Mouse (Mus musculus) megakaryocyte progenitor cell, adult 5-6 weeks (primary cell): Measurements from ENCODE around the gene Nme9. TPM values are rescaled to one million over a fixed set of nuclear protein-coding genes. Genes with fewer than 3 reads are reported as not detected.

Experiments
- ATAC-seq: replicated peaks from 2 replicates; pipeline ENCODE4 v1.8.0; 2016; ENCODE audit warnings: mild to moderate bottlenecking, moderate TSS enrichment, inconsistent platforms; ENCODE audit not compliant: poor library complexity
- total RNA-seq, 2 experiments: library from RNA; stranded (forward) in 1 of 2; stranded (reverse) in 1 of 2; fragments of 157-497, 149-512 nt in 1 of 2; fragments of 200-1000 nt in 1 of 2; gene quantifications; 2 replicates each; pipeline versions ENCODE4 v1.2.3 to v1.2.4; 2015 to 2017

The Nme9 gene
- total RNA-seq (2015), result not detected in 2 replicates
- not detected in 2 replicates for total RNA-seq (2017)

- ATAC-seq, result no peak
Measured at GRCm38 (mm10) chr9:99451161-99451560, at the start of gene Nme9. Nme9 (plus strand) TSS chr9:99451475.

DNA sequence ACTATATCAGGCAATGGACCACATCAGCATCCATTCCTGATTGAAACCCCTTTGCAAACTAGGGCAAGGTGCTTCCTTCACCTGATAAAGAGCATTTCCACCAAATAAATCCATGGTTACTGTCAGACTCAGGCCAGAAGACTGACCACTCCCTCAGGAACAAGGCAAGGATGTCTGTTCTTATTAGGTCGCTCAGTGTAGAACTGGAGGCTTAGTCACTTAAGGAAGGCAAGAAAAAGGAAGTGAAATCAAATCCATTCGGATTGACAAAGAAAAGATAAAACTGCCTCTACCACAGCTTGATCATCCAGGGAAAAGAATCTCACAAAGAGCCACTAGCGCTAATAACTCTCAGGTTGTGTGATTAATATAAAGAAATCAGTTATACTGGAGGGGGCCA is 42.0 kb upstream of the Nme9 start:
- ATAC-seq, result peak; percentile 62

DNA sequence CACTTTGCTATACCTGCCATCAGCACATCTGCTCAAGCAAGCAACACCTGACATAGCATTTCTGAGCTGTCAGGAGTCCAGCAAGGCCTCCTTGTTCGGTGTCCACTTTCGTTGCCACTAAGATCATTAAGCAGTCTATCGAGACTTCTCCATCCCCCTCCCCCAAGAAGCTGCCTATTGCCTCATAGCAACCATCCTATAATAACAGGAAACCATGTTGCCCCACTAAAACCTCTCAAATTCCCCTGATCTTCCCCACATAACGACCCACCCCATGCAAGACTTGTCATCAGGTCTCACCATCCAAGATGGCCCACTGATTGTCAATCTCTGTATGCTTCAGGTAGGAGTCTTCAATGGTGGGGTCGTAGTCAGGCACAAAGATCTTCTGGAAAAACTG is 40.2 kb upstream of the Nme9 start:
- peak; percentile 61 for ATAC-seq

DNA sequence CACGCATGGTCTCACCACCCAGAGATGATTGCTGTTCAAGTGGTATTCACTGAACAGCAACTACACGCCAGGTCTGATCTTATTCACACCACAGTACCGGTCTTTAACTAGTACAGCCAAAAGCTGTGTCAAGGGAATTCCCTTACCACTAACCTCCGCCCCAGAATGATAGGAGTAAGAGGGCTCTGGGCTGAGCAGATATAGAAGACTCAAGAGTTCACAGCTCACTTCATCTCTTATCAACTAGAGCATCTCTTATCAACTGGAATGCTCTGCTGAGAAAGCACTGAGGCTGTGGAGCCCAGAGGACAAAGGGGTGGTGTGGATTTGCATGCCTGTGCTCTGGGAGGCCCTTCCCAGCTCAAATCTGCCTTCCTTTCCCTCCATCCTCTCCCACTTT is 39.5 kb upstream of the Nme9 start:
- ATAC-seq, result no peak

DNA sequence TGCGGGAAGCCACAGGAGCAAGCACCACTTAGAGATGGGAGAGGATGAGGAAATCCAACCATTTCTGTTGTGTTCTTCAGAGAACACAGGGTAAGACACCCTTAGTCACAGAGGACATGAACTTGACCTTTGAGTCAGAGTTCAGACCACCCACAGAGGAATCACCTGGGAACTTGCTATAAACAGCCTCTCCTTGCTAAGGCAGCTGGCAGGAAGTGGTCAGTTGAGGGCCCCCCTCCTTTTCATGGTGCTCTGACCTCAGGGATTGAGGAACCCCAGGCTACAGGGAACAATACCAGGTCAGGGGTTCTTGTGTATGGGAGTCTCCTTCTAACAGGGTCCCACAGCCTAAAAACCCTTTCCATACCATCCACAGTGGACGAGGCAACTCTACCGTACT is 34.5 kb upstream of the Nme9 start:
- ATAC-seq, result peak; percentile 68

GRCm38 (mm10) chr9:99417288-99417846 is 33.9 kb upstream of the Nme9 start:
- ATAC-seq, result 0 out of 2 replicates have a peak, but pooled peaks have one; percentile 8

GRCm38 (mm10) chr9:99418377-99418776 is 32.9 kb upstream of the Nme9 start:
- no peak for ATAC-seq

DNA sequence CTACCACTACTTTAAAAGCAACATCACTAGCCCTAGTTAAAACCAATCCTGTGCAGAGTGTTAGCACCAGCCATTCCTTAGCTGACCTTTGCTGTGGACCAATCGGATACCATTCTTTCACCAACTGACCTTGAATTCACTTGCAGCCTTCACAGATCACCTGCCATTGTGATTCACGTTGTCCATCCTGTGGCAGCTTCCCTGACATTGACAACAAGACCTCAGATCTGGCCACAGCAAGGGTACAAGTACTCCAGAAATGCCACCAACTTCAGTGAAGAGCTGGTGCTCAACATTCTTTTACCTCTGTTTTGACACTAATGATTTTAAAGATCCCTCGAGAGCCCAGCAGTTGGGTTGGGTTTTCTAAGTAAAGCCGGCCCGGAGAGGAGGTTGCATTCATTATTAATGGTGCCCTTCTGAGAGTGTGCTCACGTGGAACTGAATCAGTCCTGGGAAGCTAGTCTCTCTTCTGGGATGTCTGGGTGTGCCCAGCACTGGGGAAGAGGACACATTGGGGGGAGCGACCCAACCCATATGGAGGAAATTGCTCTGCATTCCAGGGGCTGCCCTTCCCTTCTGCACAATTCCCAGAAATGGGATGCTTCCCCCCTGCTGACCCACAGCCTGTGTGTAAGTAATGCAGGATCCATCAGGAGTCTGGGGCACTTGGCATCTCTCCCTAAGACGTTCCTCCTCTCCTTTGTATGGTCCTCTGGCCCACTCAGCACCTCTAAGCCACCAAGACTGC is 31.1 kb upstream of the Nme9 start:
- no peak for ATAC-seq

- no peak for ATAC-seq
Measured at GRCm38 (mm10) chr9:99421914-99422313, 29.4 kb upstream of the Nme9 start.

- ATAC-seq, result peak; percentile 87
Measured at GRCm38 (mm10) chr9:99423692-99424573, 27.3 kb upstream of the Nme9 start.

DNA sequence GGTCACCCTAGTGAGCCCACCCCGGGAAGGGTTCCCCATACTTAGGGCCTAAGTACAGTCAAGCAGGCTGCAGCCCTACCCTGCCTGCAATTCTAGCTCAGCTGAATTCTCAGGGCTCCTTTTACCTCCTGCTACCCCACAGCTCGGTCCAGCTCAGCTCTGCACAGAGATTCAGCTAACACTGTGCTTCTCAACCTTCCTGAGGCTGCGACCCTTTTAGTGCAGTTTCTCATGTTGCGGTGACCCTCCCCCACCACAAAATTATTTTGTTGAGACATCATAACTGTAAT is 26.8 kb upstream of the Nme9 start:
- ATAC-seq, result no peak

DNA sequence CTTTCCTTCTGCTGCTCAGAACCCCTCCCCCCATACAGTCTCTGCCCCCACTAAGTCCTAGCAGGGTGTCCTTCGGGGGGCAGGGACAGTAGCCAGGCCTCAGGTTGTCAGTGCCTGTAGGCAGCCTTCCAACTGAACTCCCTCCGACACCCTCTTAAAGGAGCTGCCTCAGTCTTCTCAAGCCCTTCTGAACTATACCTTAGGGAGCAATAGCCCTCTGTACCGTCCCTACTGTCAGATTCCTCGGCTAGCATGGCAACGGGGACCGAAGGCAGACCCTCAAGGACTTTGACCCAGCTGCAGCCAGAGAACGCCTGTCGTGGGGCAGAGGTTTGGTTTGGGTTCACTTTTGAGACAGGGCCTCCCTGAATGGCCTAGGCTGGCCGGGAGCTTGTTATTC is 26.0 kb upstream of the Nme9 start:
- no peak for ATAC-seq

DNA sequence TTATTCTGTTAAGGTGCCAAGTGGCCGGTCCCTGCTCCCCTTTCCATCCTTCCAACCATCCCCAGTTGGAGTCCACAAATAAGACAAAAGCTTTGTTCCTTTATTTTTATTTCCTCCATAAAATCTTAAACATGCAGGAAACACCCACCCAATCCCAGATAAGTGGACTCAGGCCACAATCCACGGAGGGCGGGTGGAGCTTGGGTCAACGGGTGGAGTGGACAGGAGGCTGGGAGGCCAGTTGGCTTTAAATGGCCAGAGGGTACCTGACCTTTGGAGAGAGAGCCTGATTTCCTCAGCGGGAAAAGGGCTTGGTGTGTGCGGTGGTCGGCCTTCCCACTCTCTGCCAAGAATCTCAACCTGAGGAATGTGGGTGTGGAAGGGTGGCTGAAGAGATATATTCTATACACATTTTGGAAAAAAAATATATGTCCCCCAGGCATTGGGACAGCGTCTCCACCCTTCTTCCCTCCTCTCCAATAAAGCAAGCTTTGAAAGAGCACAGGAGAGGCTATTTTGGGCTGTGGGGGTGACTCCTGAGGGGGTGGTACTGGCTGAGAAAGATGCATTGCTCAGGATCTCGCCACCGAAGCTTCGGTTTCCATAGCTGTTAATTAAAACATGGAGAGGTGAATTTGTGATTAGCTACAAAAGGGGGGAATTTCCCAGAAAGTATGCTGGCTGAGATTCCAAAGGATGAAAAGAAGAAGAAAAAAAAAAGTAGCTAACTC is 22.5 kb upstream of the Nme9 start:
- ATAC-seq, result no peak

- ATAC-seq, result no peak
Measured at GRCm38 (mm10) chr9:99429845-99430244, 21.4 kb upstream of the Nme9 start.

DNA sequence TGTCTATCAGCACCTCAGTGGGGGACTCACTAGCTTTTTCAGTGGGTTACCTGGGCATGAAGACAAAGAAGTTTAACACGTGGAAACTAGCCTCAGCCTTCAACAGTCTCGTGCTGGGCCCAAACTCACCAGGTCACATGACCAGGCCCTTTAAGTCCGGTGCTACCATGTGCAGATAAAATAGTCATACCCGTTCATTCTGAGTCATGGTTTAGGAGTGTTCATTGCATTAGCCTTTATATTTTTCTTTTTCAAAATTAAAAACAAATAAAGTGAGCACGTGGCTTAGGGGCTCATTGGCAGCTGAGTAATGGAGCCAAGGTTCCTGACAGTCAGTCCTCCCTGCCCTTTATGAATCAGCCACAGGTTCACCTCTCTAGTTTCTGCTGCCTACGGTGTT is 20.5 kb upstream of the Nme9 start:
- no peak for ATAC-seq

- no peak for ATAC-seq
Measured at GRCm38 (mm10) chr9:99431346-99431745, 19.9 kb upstream of the Nme9 start.

- ATAC-seq, result no peak
Measured at GRCm38 (mm10) chr9:99431963-99432362, 19.3 kb upstream of the Nme9 start.

DNA sequence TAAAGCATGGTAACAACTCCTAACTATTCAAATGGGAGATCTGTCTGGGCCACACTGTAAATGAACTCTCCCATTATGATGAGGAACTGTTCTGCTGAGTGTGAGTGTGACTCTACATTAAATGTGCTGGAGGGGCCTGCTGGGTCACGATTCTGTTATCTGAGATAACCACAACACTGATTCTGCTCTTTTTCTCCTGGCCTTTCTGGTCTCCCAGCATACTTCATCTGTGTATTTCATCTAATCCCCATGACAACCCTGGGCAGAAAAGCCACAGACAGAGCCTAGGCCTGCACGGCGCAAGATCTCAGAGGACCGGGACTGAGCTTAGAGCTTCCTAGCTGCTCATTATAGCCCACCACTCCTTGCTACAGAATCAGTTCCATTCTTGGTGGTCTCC is 18.8 kb upstream of the Nme9 start:
- ATAC-seq, result peak; percentile 76

DNA sequence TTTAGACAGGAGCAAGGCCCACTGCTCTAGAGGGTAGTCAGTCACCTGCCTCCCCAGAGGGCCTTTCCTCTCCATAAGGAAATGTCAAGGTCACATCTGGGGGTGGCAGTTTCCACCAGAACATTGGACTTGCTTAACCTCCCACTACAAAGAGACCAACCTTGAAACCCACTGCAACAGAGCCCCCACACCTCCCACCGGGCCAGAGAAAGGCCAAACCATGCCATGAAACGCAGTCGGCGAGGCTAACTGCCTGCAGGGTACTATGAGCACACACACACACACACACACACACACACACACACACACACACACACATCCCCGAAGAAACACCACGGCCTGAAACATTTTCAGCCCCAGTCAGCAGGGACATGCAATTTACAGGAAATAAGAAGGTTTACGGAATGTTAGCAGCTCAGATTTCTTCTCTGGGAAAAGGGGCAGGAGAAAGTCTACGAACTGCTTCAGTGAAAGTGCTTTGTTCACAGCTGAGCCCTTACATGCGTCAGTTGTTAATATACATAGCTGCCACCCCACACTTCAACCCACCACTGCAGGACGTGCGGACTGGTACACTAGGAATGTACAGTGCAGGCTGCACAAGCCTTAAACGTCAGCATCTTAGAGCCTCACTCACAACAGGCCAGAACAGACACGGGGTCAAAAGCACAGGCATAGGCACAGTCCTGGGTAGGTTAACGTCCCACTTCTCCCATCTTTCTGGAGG is 16.2 kb upstream of the Nme9 start:
- no peak for ATAC-seq

GRCm38 (mm10) chr9:99435619-99436181 is 15.6 kb upstream of the Nme9 start:
- no peak for ATAC-seq
